Mouse (Mus musculus) heart, postnatal 0 days (tissue): ENCODE measurements around the gene Mnat1.

Experiments used
- CTCF ChIP-seq: IDR thresholded peaks from 2 replicates; pipeline ENCODE4 v1.5.1; 2016; ENCODE audit warnings: antibody characterized with exemption, control low read depth, low read depth
- EP300 ChIP-seq: IDR thresholded peaks from 2 replicates; pipeline ENCODE4 v1.6.1; 2016; ENCODE audit warnings: antibody characterized with exemption, low read depth

DNA sequence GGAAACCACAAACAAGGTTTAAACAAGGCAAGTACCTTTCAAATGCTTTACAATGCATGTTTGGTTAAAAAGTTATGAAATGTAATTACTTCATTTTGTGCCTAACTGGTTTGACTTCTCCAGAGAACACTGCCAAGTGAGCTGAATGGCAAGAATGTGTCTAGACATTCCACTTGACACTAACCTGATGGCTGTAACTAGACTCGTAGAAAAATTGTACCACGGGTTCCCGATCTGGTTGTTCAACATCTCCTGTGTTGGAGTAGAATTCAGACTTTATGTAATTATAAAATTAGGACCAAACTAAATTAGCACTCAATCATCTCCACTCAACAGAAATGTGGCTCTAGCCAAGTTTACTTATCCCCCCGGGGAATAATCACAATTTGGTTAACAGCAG, 24.9 kb upstream of the Mnat1 start:
- TF ChIP-seq CTCF, result no peak
- TF ChIP-seq EP300, result no peak
